Mouse (Mus musculus) liver, embryonic 13.5 days (tissue): ENCODE results near the gene Fzd9. TPM values are rescaled to one million over a fixed set of nuclear protein-coding genes. Genes with fewer than 3 reads are reported as not detected.

ENCODE experiments used
- ATAC-seq: fragments of 200-750 bp; cut with Nextera tagmentation; 2 replicates; pipeline ENCODE4 v1.8.0; 2017; ENCODE audit warnings: low read depth, mild to moderate bottlenecking, moderate number of reproducible peaks, moderate library complexity
- DNase-seq: peaks from one replicate; pipeline ENCODE4 v3.0.0; 2022
- H3K27ac ChIP-seq: fragments of 300-500 bp; sonication (generic); 2 replicates; pipeline ENCODE4 v1.5.1; 2015; ENCODE audit warnings: moderate library complexity, mild to moderate bottlenecking, inconsistent platforms
- H3K27me3 ChIP-seq: fragments of 300-500 bp; sonication (generic); 2 replicates; pipeline ENCODE4 v1.6.1; 2015; ENCODE audit warnings: mild to moderate bottlenecking, inconsistent platforms
- H3K36me3 ChIP-seq: fragments of 300-500 bp; sonication (generic); 2 replicates; pipeline ENCODE4 v1.6.1; 2015; ENCODE audit warnings: mild to moderate bottlenecking, inconsistent platforms
- H3K4me1 ChIP-seq: fragments of 300-500 bp; sonication (generic); replicated peaks from 2 replicates; pipeline ENCODE4 v1.6.1; 2015; ENCODE audit warnings: inconsistent platforms
- H3K4me2 ChIP-seq: fragments of 300-500 bp; sonication (generic); 2 replicates; pipeline ENCODE4 v1.6.1; 2015; ENCODE audit warnings: inconsistent platforms, mild to moderate bottlenecking, moderate library complexity
- H3K4me3 ChIP-seq: fragments of 300-500 bp; sonication (generic); replicated peaks from 2 replicates; pipeline ENCODE4 v1.5.1; 2015; ENCODE audit warnings: mild to moderate bottlenecking, inconsistent platforms
- H3K9ac ChIP-seq: fragments of 300-500 bp; sonication (generic); 2 replicates; pipeline ENCODE4 v1.6.1; 2015; ENCODE audit warnings: mild to moderate bottlenecking, inconsistent platforms
- H3K9me3 ChIP-seq: fragments of 300-500 bp; sonication (generic); replicated peaks from 2 replicates; pipeline ENCODE4 v1.6.1; 2016; ENCODE audit warnings: inconsistent platforms
- WGBS: fragments of 180-500 bp; shearing (Covaris S2); methylation state at CpG from one replicate; pipeline ENCODE4 v1.1.7; 2015; ENCODE audit not compliant: insufficient replicate concordance; 5-methylcytosine and 5-hydroxymethylcytosine counted together
- microRNA-seq: library from miRNA; unstranded; fragments of <30 nt; microRNA quantifications from one replicate; pipeline ENCODE4, GENCODE M21; 2016
- polyA plus RNA-seq: library from polyadenylated mRNA; unstranded; fragments of >200 nt; fragmentation: Nextera tagmentation; extraction: Ambion mirVana; gene quantifications from 2 replicates; pipeline ENCODE4 v1.2.1, GENCODE M21; 2015

Fzd9 gene
- polyA plus RNA-seq, 1 experiment from 2014 or later, result 0.59 TPM

DNA sequence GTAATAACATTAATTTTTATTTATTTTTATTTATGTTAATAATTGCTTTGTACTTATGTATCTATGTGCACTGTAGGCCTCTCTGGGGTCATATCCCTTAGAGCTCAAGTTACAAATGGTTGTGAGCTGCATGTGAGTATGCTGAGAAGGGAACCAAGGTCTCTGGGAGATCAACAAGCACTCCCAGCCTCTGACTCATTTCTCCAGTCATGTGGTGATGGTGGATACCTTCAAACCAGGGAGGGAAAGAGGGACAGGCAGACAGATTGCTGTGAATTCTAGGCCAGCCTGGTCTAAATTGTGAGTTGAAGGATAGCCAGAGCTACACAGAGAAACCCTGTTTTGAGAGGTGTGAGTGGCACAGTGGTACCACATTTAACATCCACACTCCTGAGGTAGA, 30.1 kb downstream of the Fzd9 start:
- H3K4me3 ChIP-seq, result no peak overlapping the region
- H3K27me3 ChIP-seq, result no peaks in the 10 kb centered on the region
- H3K27ac ChIP-seq, result no peak overlapping the region
- no peak overlapping the region for H3K4me2 ChIP-seq
- ATAC-seq, result no peak
- no peak overlapping the region for H3K9ac ChIP-seq
- no peaks in the 10 kb centered on the region for H3K9me3 ChIP-seq
- H3K4me1 ChIP-seq, result no peaks in the 10 kb centered on the region
- peaks cover 96% of the 10 kb centered on the region for H3K36me3 ChIP-seq
- DNase-seq, result no peak

DNA sequence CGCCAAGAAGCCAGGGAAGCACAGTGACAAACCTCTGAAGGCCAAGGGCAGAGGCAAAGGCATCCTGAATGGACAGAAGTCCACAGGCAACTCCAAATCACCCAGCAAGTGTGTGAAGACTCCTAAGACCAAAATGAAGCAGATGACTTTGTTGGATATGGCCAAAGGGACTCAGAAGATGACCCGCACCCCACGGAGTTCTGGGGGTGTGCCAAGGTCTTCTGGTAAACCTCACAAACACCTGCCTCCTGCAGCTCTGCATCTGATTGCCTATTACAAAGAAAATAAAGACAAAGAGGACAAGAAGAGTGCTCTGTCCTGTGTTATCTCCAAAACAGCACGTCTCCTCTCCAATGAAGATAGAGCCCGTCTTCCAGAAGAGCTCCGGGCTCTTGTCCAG, 34.2 kb downstream of the Fzd9 start:
- Histone ChIP-seq H3K36me3 (peaks cover 99% of the 10 kb centered on the region), H3K27ac (no peak overlapping the region), H3K4me3 (no peak overlapping the region), H3K4me2 (no peak overlapping the region), H3K9me3 (no peaks in the 10 kb centered on the region), H3K27me3 (no peaks in the 10 kb centered on the region), H3K4me1 (no peaks in the 10 kb centered on the region), H3K9ac (no peak overlapping the region)
- DNase-seq, result no peak
- 88% methylated on average over 6 of the region's 6 CpGs for WGBS
- ATAC-seq, result no peak

DNA sequence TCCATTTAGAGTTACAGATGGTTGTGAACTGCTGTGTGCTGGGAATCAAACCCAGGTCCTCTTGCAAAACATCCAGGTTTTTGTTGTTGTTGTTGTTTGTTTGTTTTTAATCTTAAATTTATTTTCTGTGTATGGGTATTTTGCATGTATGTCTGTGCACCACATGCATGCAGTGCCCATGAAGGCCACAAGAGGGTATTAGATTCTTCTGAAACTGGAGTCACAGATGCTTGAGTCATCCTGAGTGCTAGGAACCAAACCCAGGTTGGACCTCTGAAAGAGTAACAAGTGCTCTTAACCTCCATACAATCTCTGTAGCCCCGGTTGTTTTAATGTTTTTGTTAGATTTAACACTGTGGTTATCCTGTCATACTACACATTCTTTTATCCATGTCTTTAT, 42.8 kb downstream of the Fzd9 start:
- H3K4me3 ChIP-seq, result no peak overlapping the region
- 93% methylated on average over 1 of the region's 1 CpGs for WGBS
- no peaks in the 10 kb centered on the region for H3K4me1 ChIP-seq
- DNase-seq (no peak), ATAC-seq (no peak)
- peaks cover 96% of the 10 kb centered on the region for H3K36me3 ChIP-seq
- no peak overlapping the region for H3K4me2 ChIP-seq
- H3K27me3 ChIP-seq, result no peaks in the 10 kb centered on the region
- no peak overlapping the region for H3K27ac ChIP-seq
- H3K9ac ChIP-seq, result no peak overlapping the region
- no peaks in the 10 kb centered on the region for H3K9me3 ChIP-seq

- DNase-seq (no peak), ATAC-seq (no peak)
- Histone ChIP-seq H3K27me3 (no peaks in the 10 kb centered on the region), H3K27ac (no peak overlapping the region), H3K4me3 (no peak overlapping the region), H3K4me1 (no peaks in the 10 kb centered on the region), H3K9me3 (no peaks in the 10 kb centered on the region), H3K4me2 (no peak overlapping the region), H3K9ac (no peak overlapping the region), H3K36me3 (peaks cover 92% of the 10 kb centered on the region)
- WGBS, result 72% methylated on average over 3 of the region's 3 CpGs
These were observed 48.3 kb downstream of the Fzd9 start for GRCm38 (mm10) chr5:135202763-135203162.

Small RNA genes within 50 kb of the gene (microRNA-seq; reads per million reads assigned to microRNA genes)
- gene Gm25315, result not detected

Other genes with a start within 250 kb of the Fzd9 start
- 37.0 and 37.3 TPM in 2 replicates for gene Abhd11, start 242.1 kb downstream of the Fzd9 start, polyA plus RNA-seq
- gene Stx1a, start 227.7 kb downstream of the Fzd9 start, polyA plus RNA-seq, result 1.3 and 1.5 TPM in 2 replicates
- 15.2 and 16.5 TPM in 2 replicates for gene Dnajc30, start 187.0 kb downstream of the Fzd9 start, polyA plus RNA-seq
- gene Bud23, start 186.3 kb downstream of the Fzd9 start, polyA plus RNA-seq, result 82.4 and 92.4 TPM in 2 replicates
- gene Vps37d, start 173.0 kb downstream of the Fzd9 start, polyA plus RNA-seq, result 0.25 and 0.47 TPM in 2 replicates
- gene Mlxipl, start 161.3 kb downstream of the Fzd9 start, polyA plus RNA-seq, result 8.5 and 9.5 TPM in 2 replicates
- gene Tbl2, start 101.6 kb downstream of the Fzd9 start, polyA plus RNA-seq, result 13.1 and 13.6 TPM in 2 replicates
- gene Bcl7b, start 82.9 kb downstream of the Fzd9 start, polyA plus RNA-seq, result 34.5 and 41.1 TPM in 2 replicates
- 21.4 and 23.8 TPM in 2 replicates for gene Baz1b, start 64.0 kb downstream of the Fzd9 start, polyA plus RNA-seq
- not detected in 2 replicates for gene Fkbp6, start 98.8 kb upstream of the Fzd9 start, polyA plus RNA-seq
- not detected in 2 replicates for gene Trim50, start 102.1 kb upstream of the Fzd9 start, polyA plus RNA-seq
- gene Nsun5, start 118.7 kb upstream of the Fzd9 start, polyA plus RNA-seq, result 24.9 and 25.3 TPM in 2 replicates
- 6.4 and 6.7 TPM in 2 replicates for gene Pom121, start 143.3 kb upstream of the Fzd9 start, polyA plus RNA-seq